Comparison of ENCODE assay signal across 23 mouse cellular contexts in genomic region chr1:121734456-121735112, GRCm38 (mm10).
DNase-seq lines count a peak whose midpoint lies in the region; ATAC-seq and TF ChIP-seq lines count a peak whose summit lies in the region.
"Had no signal": no experiment of that assay in that cellular context is flagged by ENCODE, and none has a peak within 500 bp of the region (broad histone marks: within the 10 kb centered on the region; RNA-seq: fewer than 3 reads in every experiment).

No protein-coding gene starts in this region.

- 66% methylated on average over 3 of the region's 3 CpGs for WGBS in forebrain, postnatal 0 days
- 81% methylated on average over 3 of the region's 3 CpGs for WGBS in midbrain, embryonic 10.5 days
- 71% methylated on average over 3 of the region's 3 CpGs for WGBS in heart, embryonic 12.5 days
- 80% methylated on average over 3 of the region's 3 CpGs for WGBS in kidney, embryonic 15.5 days

- no peak overlapping the region for H3K9ac ChIP-seq in forebrain, postnatal 0 days
- H3K9ac ChIP-seq in heart, embryonic 12.5 days: no peak overlapping the region
- H3K9ac ChIP-seq in kidney, embryonic 15.5 days: no peak overlapping the region
- H3K9ac ChIP-seq: embryonic facial prominence, embryonic 12.5 days; heart, embryonic 15.5 days; stomach, embryonic 15.5 days had no signal

- peak; percentile 3 for DNase-seq in embryo, embryonic 10.5 days (ENCODE audit: low spot score)
- DNase-seq in embryo, embryonic 9.5 days (ENCODE audit: extremely low spot score): no peak
- DNase-seq in brain, adult 2 months (ENCODE audit: low read depth, low spot score): peak; percentile 35
- peak; percentile 34 for DNase-seq in forebrain, postnatal 0 days
- no peak for DNase-seq in midbrain, embryonic 10.5 days (ENCODE audit: low spot score)
- DNase-seq in heart, postnatal 14 days: no peak
- DNase-seq: cerebellum, adult 11 months; gastrocnemius, adult 2 months; heart, adult 11 months; kidney, adult 18-20 months; kidney, postnatal 36 days; lung, adult 2 months; lung, postnatal 4 days; retina, postnatal 1 day; thymus, adult 2 months had no signal

- no peaks in the 10 kb centered on the region for H3K9me3 ChIP-seq in forebrain, postnatal 0 days (ENCODE audit: low read length)
- no peaks in the 10 kb centered on the region for H3K9me3 ChIP-seq in midbrain, embryonic 10.5 days (replicated peaks)
- 0 out of 2 replicates have a peak, but pooled peaks cover 3% of the 10 kb centered on the region for H3K9me3 ChIP-seq in heart, embryonic 12.5 days (replicated peaks)
- H3K9me3 ChIP-seq in kidney, embryonic 15.5 days (replicated peaks): no peaks in the 10 kb centered on the region
- H3K9me3 ChIP-seq: embryonic facial prominence, embryonic 12.5 days; heart, embryonic 15.5 days; stomach, embryonic 15.5 days had no signal

- H3K27ac ChIP-seq in forebrain, postnatal 0 days (ENCODE audit: low read depth, low read length): no peak overlapping the region; the same call in 1 of the 2 replicates
- H3K27ac ChIP-seq in midbrain, embryonic 10.5 days (replicated peaks): peak overlapping the region; percentile 17
- H3K27ac ChIP-seq in heart, embryonic 12.5 days (ENCODE audit: poor library complexity, severe bottlenecking): no peak overlapping the region
- no peak overlapping the region for H3K27ac ChIP-seq in kidney, embryonic 15.5 days
- H3K27ac ChIP-seq: embryonic facial prominence, embryonic 12.5 days; gastrocnemius, adult 2 months; heart, embryonic 15.5 days; stomach, embryonic 15.5 days had no signal

- H3K4me2 ChIP-seq in forebrain, postnatal 0 days (ENCODE audit: low read depth): no peak overlapping the region
- no peak overlapping the region for H3K4me2 ChIP-seq in heart, embryonic 12.5 days
- no peak overlapping the region for H3K4me2 ChIP-seq in kidney, embryonic 15.5 days
- H3K4me2 ChIP-seq: embryonic facial prominence, embryonic 12.5 days; heart, embryonic 15.5 days; liver, embryonic 11.5 days; stomach, embryonic 15.5 days had no signal

- peak; percentile 65 for ATAC-seq in forebrain, postnatal 0 days
- ATAC-seq in heart, embryonic 12.5 days (ENCODE audit: insufficient number of reproducible peaks, low FRiP score): no peak
- no peak for ATAC-seq in kidney, embryonic 15.5 days (replicated peaks; ENCODE audit: low FRiP score)
- ATAC-seq: CD4-positive, CD25-positive, alpha-beta regulatory T cell, adult 4 months had no signal

- intact Hi-C loops in heart, postnatal 14 days (cut with DNase I): no loop called here

- 0 out of 2 replicates have a peak, but pooled peaks cover 5% of the 10 kb centered on the region for H3K4me1 ChIP-seq in forebrain, postnatal 0 days (ENCODE audit: insufficient read depth)
- H3K4me1 ChIP-seq in midbrain, embryonic 10.5 days: peaks cover 21% of the 10 kb centered on the region
- no peaks in the 10 kb centered on the region for H3K4me1 ChIP-seq in heart, embryonic 12.5 days (replicated peaks)
- no peaks in the 10 kb centered on the region for H3K4me1 ChIP-seq in kidney, embryonic 15.5 days
- H3K4me1 ChIP-seq: embryonic facial prominence, embryonic 12.5 days; heart, embryonic 15.5 days; stomach, embryonic 15.5 days had no signal

- H3K4me3 ChIP-seq in forebrain, postnatal 0 days (ENCODE audit: low read depth, low read length): no peak overlapping the region
- no peak overlapping the region for H3K4me3 ChIP-seq in midbrain, embryonic 10.5 days
- H3K4me3 ChIP-seq in heart, embryonic 12.5 days: no peak overlapping the region
- H3K4me3 ChIP-seq in kidney, embryonic 15.5 days (replicated peaks): no peak overlapping the region
- H3K4me3 ChIP-seq: embryonic facial prominence, embryonic 12.5 days; gastrocnemius, adult 2 months; heart, embryonic 15.5 days; stomach, embryonic 15.5 days had no signal

- no peaks in the 10 kb centered on the region for H3K27me3 ChIP-seq in forebrain, postnatal 0 days (ENCODE audit: insufficient read depth, low read length)
- H3K27me3 ChIP-seq in midbrain, embryonic 10.5 days (ENCODE audit: low read depth, poor library complexity, severe bottlenecking): no peaks in the 10 kb centered on the region
- no peaks in the 10 kb centered on the region for H3K27me3 ChIP-seq in heart, embryonic 12.5 days (replicated peaks)
- H3K27me3 ChIP-seq in kidney, embryonic 15.5 days: no peaks in the 10 kb centered on the region
- H3K27me3 ChIP-seq: embryonic facial prominence, embryonic 12.5 days; heart, embryonic 15.5 days; stomach, embryonic 15.5 days had no signal

- H3K36me3 ChIP-seq in forebrain, postnatal 0 days (ENCODE audit: insufficient read depth): no peaks in the 10 kb centered on the region
- H3K36me3 ChIP-seq in midbrain, embryonic 10.5 days: no peaks in the 10 kb centered on the region
- no peaks in the 10 kb centered on the region for H3K36me3 ChIP-seq in heart, embryonic 12.5 days
- H3K36me3 ChIP-seq in kidney, embryonic 15.5 days: no peaks in the 10 kb centered on the region
- H3K36me3 ChIP-seq: embryonic facial prominence, embryonic 12.5 days; G1E; heart, embryonic 15.5 days; stomach, embryonic 15.5 days had no signal

- TF ChIP-seq CTCF in forebrain, postnatal 0 days (IDR thresholded peaks at IDR 0.05; ENCODE audit: low read depth): no peak

Comparison
In these comparisons a context has a peak if more than half of its experiments do, and no peak if none do; other contexts are left out.
1. DNase-seq: peak in embryo, embryonic 10.5 days (single experiment), brain, adult 2 months (single experiment) and forebrain, postnatal 0 days (single experiment); none in embryo, embryonic 9.5 days (single experiment), midbrain, embryonic 10.5 days (single experiment) and heart, postnatal 14 days (0 of 2).